Mouse (Mus musculus) central nervous system, embryonic 14 days (tissue): ENCODE results near the gene Gpsm1. TPM values are rescaled to one million over a fixed set of nuclear protein-coding genes. Genes with fewer than 3 reads are reported as not detected.

Experiments used
- polyA plus RNA-seq: library from polyadenylated mRNA; depleted of rRNA; stranded (reverse); fragments of >200 nt; gene quantifications from 2 replicates; pipeline ENCODE4 v1.2.3, GENCODE M21; 2012; rRNA removed

The Gpsm1 gene
- polyA plus RNA-seq, result 142 and 150 TPM in 2 replicates

GRCm38 (mm10) chr2:26315072-26315924 is at the start of gene Gpsm1:
Gpsm1 (plus strand) TSS chr2:26315515.

GRCm38 (mm10) chr2:26294457-26294856 is 20.9 kb upstream of the Gpsm1 start, which contains the start of gene Ccdc187:
Ccdc187 (minus strand) TSS chr2:26294557.

GRCm38 (mm10) chr2:26351358-26352290 is 36.3 kb downstream of the Gpsm1 start, which contains the start of gene Dnlz:
Dnlz (minus strand) TSS chr2:26352110.

GRCm38 (mm10) chr2:26360772-26361171 is 45.5 kb downstream of the Gpsm1 start, which contains the start of gene Card9:
Card9 (minus strand) TSS chr2:26360918.

GRCm38 (mm10) chr2:26380131-26380771 is 64.9 kb downstream of the Gpsm1 start, which contains the start of gene Snapc4:
Snapc4 (minus strand) TSS chr2:26380653.

GRCm38 (mm10) chr2:26389154-26389690 is 73.9 kb downstream of the Gpsm1 start, which contains the start of the genes Entr1 and Pmpca:
Entr1 (minus strand) TSS chr2:26389316.
Pmpca (plus strand) TSS chr2:26389339.

Other genes with a start within 250 kb of the Gpsm1 start
- gene Nacc2, start 192.3 kb upstream of the Gpsm1 start, polyA plus RNA-seq, result 8.8 and 9.2 TPM in 2 replicates
- 1.4 and 3.3 TPM in 2 replicates for gene Lhx3, start 107.2 kb upstream of the Gpsm1 start, polyA plus RNA-seq
- gene Qsox2, start 78.0 kb upstream of the Gpsm1 start, polyA plus RNA-seq, result 17.5 and 19.1 TPM in 2 replicates
- 1.4 and 1.5 TPM in 2 replicates for gene Ccdc187, start 21.0 kb upstream of the Gpsm1 start, polyA plus RNA-seq
- gene Dnlz, start 36.6 kb downstream of the Gpsm1 start, polyA plus RNA-seq, result 28.7 and 32.5 TPM in 2 replicates
- gene Card9, start 45.4 kb downstream of the Gpsm1 start, polyA plus RNA-seq, result 2.8 and 2.9 TPM in 2 replicates
- gene Snapc4, start 65.1 kb downstream of the Gpsm1 start, polyA plus RNA-seq, result 48.5 and 57.4 TPM in 2 replicates
- 267 and 269 TPM in 2 replicates for gene Entr1, start 73.8 kb downstream of the Gpsm1 start, polyA plus RNA-seq
- 124 and 130 TPM in 2 replicates for gene Pmpca, start 73.8 kb downstream of the Gpsm1 start, polyA plus RNA-seq
- 41.5 and 43.5 TPM in 2 replicates for gene Inpp5e, start 93.7 kb downstream of the Gpsm1 start, polyA plus RNA-seq
- 42.2 and 47.4 TPM in 2 replicates for gene Sec16a, start 129.7 kb downstream of the Gpsm1 start, polyA plus RNA-seq
- 28.5 and 30.8 TPM in 2 replicates for gene Notch1, start 201.1 kb downstream of the Gpsm1 start, polyA plus RNA-seq